Mouse (Mus musculus): ENCODE results near the gene Scrn2.

GRCm38 (mm10) chr11:97048090-97048650 is 18.4 kb downstream of the Scrn2 start:
- TF ChIP-seq POLR2A (IDR thresholded peaks at IDR 0.05; ENCODE audit: control insufficient read depth, low read depth, low read length) (peak; percentile 62; the same call in 1 of the 2 replicates), CTCF (IDR thresholded peaks at IDR 0.05; ENCODE audit: control insufficient read depth, insufficient read depth, insufficient replicate concordance, low read depth, low read length) (no peak)
